Comparison of ENCODE assay signal across 7 mouse cellular contexts in genomic region chr14:55885114-55885790, GRCm38 (mm10). TPM values are rescaled to one million over a fixed set of nuclear protein-coding genes. Genes with fewer than 3 reads are reported as not detected.
A peak's percentile ranks its signal among the peaks of the same experiment; 100 is the strongest.
DNase-seq lines count a peak whose midpoint lies in the region; ATAC-seq and TF ChIP-seq lines count a peak whose summit lies in the region.

No protein-coding gene starts in this region.

- H3K27me3 ChIP-seq in cerebellum, adult 2 months (ENCODE audit: control insufficient read depth, insufficient read depth, low read length), result no peaks in the 10 kb centered on the region
- H3K27me3 ChIP-seq in heart, embryonic 10.5 days (ENCODE audit: insufficient read depth, poor library complexity, severe bottlenecking), result no peaks in the 10 kb centered on the region
- H3K27me3 ChIP-seq in limb, embryonic 14.5 days (ENCODE audit: control insufficient read depth, insufficient read depth, low read length), result no peaks in the 10 kb centered on the region
- no peaks in the 10 kb centered on the region for H3K27me3 ChIP-seq in neural tube, embryonic 15.5 days (replicated peaks)

- H3K36me3 ChIP-seq in heart, embryonic 10.5 days, result peaks cover 42% of the 10 kb centered on the region
- peaks cover 42% of the 10 kb centered on the region for H3K36me3 ChIP-seq in limb, embryonic 14.5 days (ENCODE audit: control insufficient read depth, insufficient read depth, low read length)
- peaks cover 35% of the 10 kb centered on the region for H3K36me3 ChIP-seq in neural tube, embryonic 15.5 days

- peak overlapping the region; percentile 71 for H3K4me2 ChIP-seq in limb, embryonic 14.5 days (replicated peaks; ENCODE audit: low read depth, low read length, severe bottlenecking)
- peak overlapping the region; percentile 83 for H3K4me2 ChIP-seq in neural tube, embryonic 15.5 days

- H3K4me3 ChIP-seq in cerebellum, adult 2 months (replicated peaks; ENCODE audit: insufficient read depth, low read depth, low read length), result peak overlapping the region; percentile 96
- peak overlapping the region; percentile 76 for H3K4me3 ChIP-seq in heart, embryonic 10.5 days
- peak overlapping the region; percentile 85 for H3K4me3 ChIP-seq in limb, embryonic 14.5 days (replicated peaks; ENCODE audit: low read length)
- H3K4me3 ChIP-seq in neural tube, embryonic 15.5 days (replicated peaks), result peak overlapping the region; percentile 78

- TF ChIP-seq CTCF in cerebellum, adult 2 months (IDR thresholded peaks at IDR 0.05; ENCODE audit: borderline replicate concordance, insufficient read depth, low read depth, low read length), result no peak

- peak overlapping the region; percentile 73 for H3K27ac ChIP-seq in cerebellum, adult 2 months (ENCODE audit: insufficient read depth, low read length)
- H3K27ac ChIP-seq in heart, embryonic 10.5 days, result peak overlapping the region; percentile 96
- H3K27ac ChIP-seq in limb, embryonic 14.5 days (replicated peaks; ENCODE audit: low read depth, low read length), result peak overlapping the region; percentile 88
- H3K27ac ChIP-seq in neural tube, embryonic 15.5 days (replicated peaks), result peak overlapping the region; percentile 87

- peaks cover 25% of the 10 kb centered on the region for H3K4me1 ChIP-seq in cerebellum, adult 2 months (ENCODE audit: control insufficient read depth, insufficient read depth, low read length)
- peaks cover 51% of the 10 kb centered on the region for H3K4me1 ChIP-seq in heart, embryonic 10.5 days
- peaks cover 15% of the 10 kb centered on the region for H3K4me1 ChIP-seq in limb, embryonic 14.5 days (ENCODE audit: control insufficient read depth, insufficient read depth, low read length)
- H3K4me1 ChIP-seq in neural tube, embryonic 15.5 days, result peaks cover 32% of the 10 kb centered on the region

- TF ChIP-seq POLR2A in cerebellum, adult 2 months (IDR thresholded peaks at IDR 0.05; ENCODE audit: borderline replicate concordance, insufficient read depth, low read length), result no peak
- TF ChIP-seq POLR2A in limb, embryonic 14.5 days (IDR thresholded peaks at IDR 0.05; ENCODE audit: borderline replicate concordance, extremely low read depth, insufficient read depth, insufficient read length), result no peak

- no peaks in the 10 kb centered on the region for H3K9me3 ChIP-seq in heart, embryonic 10.5 days
- no peaks in the 10 kb centered on the region for H3K9me3 ChIP-seq in limb, embryonic 14.5 days (ENCODE audit: control insufficient read depth, low read length)
- no peaks in the 10 kb centered on the region for H3K9me3 ChIP-seq in neural tube, embryonic 15.5 days (replicated peaks)

- peak; percentile 69 for ATAC-seq in limb, embryonic 14.5 days (ENCODE audit: low FRiP score, low read depth)
- ATAC-seq in neural tube, embryonic 15.5 days (ENCODE audit: low FRiP score), result peak; percentile 59

- WGBS in cerebellum, adult 2 months, result under 1% methylated on average over 27 of the region's 30 CpGs
- WGBS in heart, embryonic 10.5 days, result 1% methylated on average over 24 of the region's 30 CpGs
- under 1% methylated on average over 11 of the region's 30 CpGs for WGBS in limb, embryonic 14.5 days
- under 1% methylated on average over 27 of the region's 30 CpGs for WGBS in neural tube, embryonic 15.5 days

- DNase-seq in retina, postnatal 1 day, result peak; percentile 36
- no peak for DNase-seq in retina, embryonic 14.5 days (ENCODE audit: low spot score)
- DNase-seq in cerebellum, adult 2 months, result peak in 1 of 2 experiments; percentile 71
- no peak for DNase-seq in heart, embryonic 10.5 days (ENCODE audit: low spot score)
- peak; percentile 60 for DNase-seq in limb, embryonic 14.5 days (ENCODE audit: low spot score)
- no peak for DNase-seq in urinary bladder, adult 2 months (ENCODE audit: low spot score)

- peak overlapping the region; percentile 82 for H3K9ac ChIP-seq in limb, embryonic 14.5 days (ENCODE audit: low read depth, low read length, severe bottlenecking)
- H3K9ac ChIP-seq in neural tube, embryonic 15.5 days (replicated peaks), result peak overlapping the region; percentile 74

RNA-seq across cellular contexts. Expression of gene Khnyn, which starts 0.5 kb away (rescaled TPM):
- polyA plus RNA-seq in cerebellum, adult 2 months (2012; rRNA removed), result 47.4 and 52.8 TPM in 2 replicates
- polyA plus RNA-seq in heart, embryonic 10.5 days (2016; fragmentation: Nextera tagmentation; extraction: Ambion mirVana), result 18.2 and 23.2 TPM in 2 replicates
- polyA plus RNA-seq in limb, embryonic 14.5 days (2012; rRNA removed), result 28.3 and 29.5 TPM in 2 replicates
- polyA plus RNA-seq in limb, embryonic 14.5 days (2014; fragmentation: Nextera tagmentation; extraction: Ambion mirVana), result 10.2 and 12.2 TPM in 2 replicates
- polyA plus RNA-seq in neural tube, embryonic 15.5 days (2015; fragmentation: Nextera tagmentation; extraction: Ambion mirVana), result 11.0 and 11.9 TPM in 2 replicates
- polyA plus RNA-seq in urinary bladder, adult 2 months (2012; rRNA removed), result 26.2 and 26.8 TPM in 2 replicates

RNA-seq across cellular contexts. Expression of gene Cbln3, which starts 1.1 kb away (rescaled TPM):
- polyA plus RNA-seq in cerebellum, adult 2 months (2012; rRNA removed), result 534 and 635 TPM in 2 replicates
- polyA plus RNA-seq in heart, embryonic 10.5 days (2016; fragmentation: Nextera tagmentation; extraction: Ambion mirVana), result 0.12 and 0.30 TPM in 2 replicates
- polyA plus RNA-seq in limb, embryonic 14.5 days (2012; rRNA removed), result 1.0 and 1.3 TPM in 2 replicates
- polyA plus RNA-seq in limb, embryonic 14.5 days (2014; fragmentation: Nextera tagmentation; extraction: Ambion mirVana), result 0.25 and 0.54 TPM in 2 replicates
- polyA plus RNA-seq in neural tube, embryonic 15.5 days (2015; fragmentation: Nextera tagmentation; extraction: Ambion mirVana), result 0.45 and 0.58 TPM in 2 replicates
- 0.22 and 0.45 TPM in 2 replicates for polyA plus RNA-seq in urinary bladder, adult 2 months (2012; rRNA removed)

RNA-seq across cellular contexts. Expression of gene Sdr39u1, which starts 14.8 kb away (rescaled TPM):
- 214 and 218 TPM in 2 replicates for polyA plus RNA-seq in cerebellum, adult 2 months (2012; rRNA removed)
- polyA plus RNA-seq in heart, embryonic 10.5 days (2016; fragmentation: Nextera tagmentation; extraction: Ambion mirVana), result 42.4 and 50.3 TPM in 2 replicates
- polyA plus RNA-seq in limb, embryonic 14.5 days (2012; rRNA removed), result 80.2 and 84.4 TPM in 2 replicates
- 81.0 and 91.6 TPM in 2 replicates for polyA plus RNA-seq in limb, embryonic 14.5 days (2014; fragmentation: Nextera tagmentation; extraction: Ambion mirVana)
- polyA plus RNA-seq in neural tube, embryonic 15.5 days (2015; fragmentation: Nextera tagmentation; extraction: Ambion mirVana), result 148 and 166 TPM in 2 replicates
- 54.6 and 63.6 TPM in 2 replicates for polyA plus RNA-seq in urinary bladder, adult 2 months (2012; rRNA removed)

RNA-seq across cellular contexts. Expression of gene Nynrin, which starts 31.4 kb away (rescaled TPM):
- 4.5 and 4.8 TPM in 2 replicates for polyA plus RNA-seq in cerebellum, adult 2 months (2012; rRNA removed)
- polyA plus RNA-seq in heart, embryonic 10.5 days (2016; fragmentation: Nextera tagmentation; extraction: Ambion mirVana), result 27.1 and 32.7 TPM in 2 replicates
- 41.0 and 49.5 TPM in 2 replicates for polyA plus RNA-seq in limb, embryonic 14.5 days (2012; rRNA removed)
- polyA plus RNA-seq in limb, embryonic 14.5 days (2014; fragmentation: Nextera tagmentation; extraction: Ambion mirVana), result 20.6 and 23.6 TPM in 2 replicates
- polyA plus RNA-seq in neural tube, embryonic 15.5 days (2015; fragmentation: Nextera tagmentation; extraction: Ambion mirVana), result 9.5 and 10.8 TPM in 2 replicates
- 6.2 and 11.2 TPM in 2 replicates for polyA plus RNA-seq in urinary bladder, adult 2 months (2012; rRNA removed)

RNA-seq across cellular contexts. Expression of gene Cma1, which starts 59.2 kb away (rescaled TPM):
- not detected in 2 replicates for polyA plus RNA-seq in cerebellum, adult 2 months (2012; rRNA removed)
- not detected in 2 replicates for polyA plus RNA-seq in heart, embryonic 10.5 days (2016; fragmentation: Nextera tagmentation; extraction: Ambion mirVana)
- 65.4 and 75.4 TPM in 2 replicates for polyA plus RNA-seq in limb, embryonic 14.5 days (2012; rRNA removed)
- 127 and 211 TPM in 2 replicates for polyA plus RNA-seq in limb, embryonic 14.5 days (2014; fragmentation: Nextera tagmentation; extraction: Ambion mirVana)
- 1.7 and 3.5 TPM in 2 replicates for polyA plus RNA-seq in neural tube, embryonic 15.5 days (2015; fragmentation: Nextera tagmentation; extraction: Ambion mirVana)
- 8.6 and 9.9 TPM in 2 replicates for polyA plus RNA-seq in urinary bladder, adult 2 months (2012; rRNA removed)

Comparison
In these comparisons a context has a peak if more than half of its experiments do, and no peak if none do; other contexts are left out.
1. DNase-seq: peak in retina, postnatal 1 day (single experiment) and limb, embryonic 14.5 days (single experiment); none in retina, embryonic 14.5 days (single experiment), heart, embryonic 10.5 days (single experiment) and urinary bladder, adult 2 months (single experiment).
2. RNA of gene Cbln3, which starts 1.1 kb away (polyA plus RNA-seq): 534 to 635 TPM in cerebellum, adult 2 months; 0.25 to 1.3 TPM in limb, embryonic 14.5 days, 0.45 to 0.58 TPM in neural tube, embryonic 15.5 days, 0.22 to 0.45 TPM in urinary bladder, adult 2 months and 0.12 to 0.30 TPM in heart, embryonic 10.5 days; every median in the first group is over 100 times any median in the second.
3. Peak in every context shown above with its lines, with median percentiles within 50 percentile points of each other: H3K27ac ChIP-seq and H3K4me3 ChIP-seq.